Mouse (Mus musculus) cortical plate, adult 2 months (tissue): ENCODE data around the gene Lap3. TPM values are rescaled to one million over a fixed set of nuclear protein-coding genes. Genes with fewer than 3 reads are reported as not detected.

Experiments
- H3K27ac ChIP-seq: fragments of 200-500 bp; 2 replicates; pipeline ENCODE4 v1.5.1; 2012; ENCODE audit warnings: low read length, control low read depth, inconsistent platforms; ENCODE audit not compliant: insufficient read depth
- H3K4me1 ChIP-seq: fragments of 200-500 bp; 2 replicates; pipeline ENCODE4 v1.6.1; 2011; ENCODE audit warnings: low read length; ENCODE audit not compliant: control insufficient read depth, insufficient read depth
- H3K4me3 ChIP-seq: fragments of 200-500 bp; 2 replicates; pipeline ENCODE4 v1.5.1; 2011; ENCODE audit warnings: mild to moderate bottlenecking, low read length, control low read depth; ENCODE audit not compliant: insufficient read depth
- CTCF ChIP-seq: fragments of 200-500 bp; IDR thresholded peaks from 2 replicates; pipeline ENCODE4 v1.5.1; 2011; ENCODE audit warnings: mild to moderate bottlenecking, control low read depth, low read length; ENCODE audit not compliant: insufficient read depth; ENCODE audit errors: extremely low read depth
- POLR2A ChIP-seq: fragments of 200-500 bp; IDR thresholded peaks from 2 replicates; pipeline ENCODE4 v1.6.1; 2011; ENCODE audit warnings: mild to moderate bottlenecking, low read length, control low read depth; ENCODE audit not compliant: insufficient read depth; ENCODE audit errors: extremely low read depth
- polyA plus RNA-seq: library from polyadenylated mRNA; depleted of rRNA; stranded (reverse); fragments of >200 nt; gene quantifications from 2 replicates; pipeline ENCODE4 v1.2.3, GENCODE M21; 2012

The Lap3 gene
- polyA plus RNA-seq, 1 experiment: 57.8 TPM

DNA sequence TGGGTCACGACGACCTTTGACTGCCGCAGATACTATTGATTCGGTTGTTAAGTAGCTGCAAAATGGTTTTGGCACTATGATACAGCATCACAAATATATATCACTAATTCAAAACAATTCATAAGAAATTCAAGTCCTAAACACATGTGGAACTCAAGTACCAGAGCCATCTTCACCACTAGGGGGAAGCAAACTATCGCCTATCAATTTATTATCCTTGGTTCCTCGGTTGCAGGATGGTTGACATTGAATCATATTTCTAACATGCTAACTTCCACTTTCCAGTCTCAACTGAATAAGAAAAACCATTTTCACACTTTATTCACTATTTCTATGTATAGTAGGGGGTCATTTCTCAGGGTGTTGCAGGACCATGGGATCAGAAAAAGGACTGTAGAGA, 19.0 kb upstream of the Lap3 start:
- no peak for TF ChIP-seq POLR2A
- TF ChIP-seq CTCF: peak; percentile 50
- H3K4me1 ChIP-seq: 0 out of 2 replicates have a peak, but pooled peaks cover 3% of the 10 kb centered on the region
- 0 out of 2 replicates have a peak overlapping the region, but pooled peaks have one; percentile 48 for H3K27ac ChIP-seq
- no peak overlapping the region for H3K4me3 ChIP-seq

DNA sequence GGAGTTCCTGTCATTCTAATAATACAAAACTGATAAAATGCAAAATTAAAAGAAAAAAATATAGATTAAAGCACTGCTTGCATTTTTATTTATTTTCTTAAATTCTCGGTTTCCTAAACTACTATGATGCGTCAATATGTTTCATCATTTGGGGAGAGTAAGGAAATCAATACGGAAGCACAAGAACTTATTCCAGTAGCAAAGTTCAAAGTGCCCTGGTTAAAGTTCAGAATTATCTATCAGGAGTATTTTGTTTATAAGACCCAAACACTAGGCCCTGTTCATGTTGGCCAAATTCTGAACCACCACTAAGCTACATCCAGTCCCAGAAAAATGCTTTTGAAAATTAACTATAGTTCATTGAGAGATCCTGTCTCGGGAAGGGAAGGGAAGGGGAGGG, 18.4 kb upstream of the Lap3 start:
- Histone ChIP-seq H3K4me1 (0 out of 2 replicates have a peak, but pooled peaks cover 3% of the 10 kb centered on the region), H3K27ac (no peak overlapping the region), H3K4me3 (no peak overlapping the region)
- TF ChIP-seq CTCF (no peak), POLR2A (no peak)

DNA sequence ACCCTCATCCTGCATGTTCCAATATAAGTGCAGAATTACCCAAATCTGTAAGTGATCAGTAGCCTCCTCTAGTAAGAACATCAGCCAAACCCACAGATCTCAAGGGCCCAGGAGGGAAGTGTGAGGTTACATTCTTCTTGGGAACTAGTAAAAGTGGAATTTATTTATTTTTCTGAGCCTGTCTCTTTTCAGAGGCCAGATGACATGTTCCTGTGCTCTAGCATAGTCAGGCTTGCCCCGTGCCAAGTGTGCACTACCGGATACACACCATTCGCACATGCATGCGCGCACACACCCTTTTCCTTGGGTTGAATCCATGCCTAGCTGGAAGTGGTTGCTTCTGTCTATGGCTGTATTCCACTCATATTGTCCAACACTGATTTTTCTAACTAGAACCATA, 17.4 kb upstream of the Lap3 start:
- Histone ChIP-seq H3K4me3 (no peak overlapping the region), H3K4me1 (0 out of 2 replicates have a peak, but pooled peaks cover 3% of the 10 kb centered on the region), H3K27ac (0 out of 2 replicates have a peak overlapping the region, but pooled peaks have one; percentile 65)
- TF ChIP-seq CTCF (no peak), POLR2A (no peak)

DNA sequence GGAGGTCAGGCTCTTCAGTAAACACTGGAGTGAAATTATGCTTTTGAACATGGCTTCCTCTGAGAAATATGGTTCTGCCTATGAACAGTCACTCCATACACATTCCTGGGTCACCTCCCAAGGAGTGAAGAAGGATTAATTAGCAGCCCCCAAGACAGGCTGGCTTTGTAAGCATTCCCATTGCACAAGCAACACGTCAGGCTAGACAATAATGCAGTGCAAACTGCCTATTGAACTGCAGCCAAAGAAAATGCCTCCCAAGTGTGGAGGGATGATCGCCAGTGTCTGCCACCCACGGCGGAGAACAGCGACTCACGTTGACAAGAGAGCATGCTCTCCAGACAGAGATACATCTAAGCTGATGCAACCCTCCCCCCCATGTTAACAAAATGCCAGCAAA, 16.9 kb upstream of the Lap3 start:
- Histone ChIP-seq H3K27ac (no peak overlapping the region), H3K4me3 (no peak overlapping the region), H3K4me1 (0 out of 2 replicates have a peak, but pooled peaks cover 3% of the 10 kb centered on the region)
- TF ChIP-seq CTCF (no peak), POLR2A (no peak)

DNA sequence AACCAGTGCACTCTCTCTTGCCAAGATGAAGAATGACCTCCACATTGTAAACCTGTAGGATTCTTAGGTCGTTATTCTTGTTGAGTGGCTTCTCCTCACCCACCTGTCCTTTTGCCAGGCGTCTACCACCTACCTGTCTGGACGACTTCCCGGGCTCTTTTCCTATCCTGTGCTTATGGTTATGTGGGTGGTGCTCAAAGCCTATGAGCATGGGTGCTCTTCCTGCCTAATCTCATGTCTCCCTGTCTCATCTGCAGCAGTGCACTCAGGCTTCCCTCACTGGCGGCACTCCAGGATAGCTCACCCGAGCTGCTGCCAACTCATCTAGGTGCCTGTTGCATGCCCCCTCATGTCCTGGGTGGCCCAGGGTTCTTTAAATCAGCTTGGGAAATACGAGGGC, 15.6 kb upstream of the Lap3 start:
- Histone ChIP-seq H3K4me3 (no peak overlapping the region), H3K4me1 (0 out of 2 replicates have a peak, but pooled peaks cover 3% of the 10 kb centered on the region), H3K27ac (no peak overlapping the region)
- no peak for TF ChIP-seq POLR2A

DNA sequence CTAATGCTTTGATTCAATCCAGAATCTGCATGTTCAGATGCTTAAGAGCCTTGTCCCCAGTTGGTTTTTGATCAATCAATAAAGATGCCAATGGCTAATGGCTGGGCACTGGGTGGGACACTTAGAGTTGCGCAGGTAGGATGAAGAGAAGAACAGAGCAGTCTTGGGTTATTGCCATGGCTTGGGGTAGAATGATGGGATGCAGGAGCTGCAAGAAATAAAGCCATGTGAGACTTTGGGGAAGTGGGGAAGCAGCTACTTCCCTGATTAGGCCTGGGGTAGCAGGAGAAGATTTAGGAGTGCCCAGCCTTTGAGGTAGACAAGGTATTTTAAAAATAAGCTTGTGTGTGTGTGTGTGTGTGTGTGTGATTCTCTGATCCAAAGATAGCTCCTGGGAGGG, 13.1 kb upstream of the Lap3 start:
- Histone ChIP-seq H3K27ac (no peak overlapping the region), H3K4me3 (no peak overlapping the region), H3K4me1 (0 out of 2 replicates have a peak, but pooled peaks cover 3% of the 10 kb centered on the region)
- TF ChIP-seq CTCF: no peak
- TF ChIP-seq POLR2A: no peak

DNA sequence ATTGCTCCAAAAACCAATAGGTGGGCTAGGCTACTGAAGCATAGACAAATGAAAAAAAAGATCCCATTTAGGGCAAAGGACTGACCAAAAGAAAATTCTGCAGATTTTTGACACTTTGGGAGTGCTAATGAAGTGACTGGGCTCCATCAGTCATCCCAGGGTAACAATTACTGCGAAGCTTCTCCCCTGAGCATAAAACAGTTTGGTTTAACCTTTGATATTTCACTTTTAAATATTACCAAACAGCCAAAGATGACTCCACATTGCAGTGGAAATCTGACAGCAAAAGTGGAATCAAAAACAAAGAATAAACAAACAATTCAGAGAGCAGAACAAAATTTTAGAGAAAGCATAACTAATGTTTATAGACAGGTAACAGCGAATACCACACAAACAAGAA, 12.0 kb upstream of the Lap3 start:
- Histone ChIP-seq H3K4me3 (no peak overlapping the region), H3K4me1 (0 out of 2 replicates have a peak, but pooled peaks cover 3% of the 10 kb centered on the region), H3K27ac (no peak overlapping the region)
- no peak for TF ChIP-seq CTCF
- no peak for TF ChIP-seq POLR2A

DNA sequence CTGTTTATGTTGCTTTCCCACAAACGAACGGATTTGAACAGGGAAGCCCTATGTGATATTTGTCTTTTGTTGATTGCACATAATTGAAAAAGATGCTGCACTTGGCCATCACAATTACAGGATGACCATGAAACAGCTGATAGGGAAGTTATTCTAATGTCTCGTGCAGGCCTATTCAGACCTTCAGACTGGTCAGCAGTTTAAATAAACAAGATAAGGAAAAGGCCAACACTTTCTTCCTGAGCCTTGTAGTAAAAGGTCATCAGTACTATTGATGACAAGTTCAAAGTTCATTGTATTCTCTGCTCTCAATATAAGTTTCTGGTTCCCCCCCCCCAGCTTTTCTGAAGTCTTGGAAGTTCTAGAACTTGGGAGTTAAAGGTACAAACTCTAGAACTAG, 10.6 kb upstream of the Lap3 start:
- Histone ChIP-seq H3K4me3 (no peak overlapping the region), H3K27ac (no peak overlapping the region), H3K4me1 (no peaks in the 10 kb centered on the region)
- TF ChIP-seq POLR2A: no peak
- TF ChIP-seq CTCF: no peak

DNA sequence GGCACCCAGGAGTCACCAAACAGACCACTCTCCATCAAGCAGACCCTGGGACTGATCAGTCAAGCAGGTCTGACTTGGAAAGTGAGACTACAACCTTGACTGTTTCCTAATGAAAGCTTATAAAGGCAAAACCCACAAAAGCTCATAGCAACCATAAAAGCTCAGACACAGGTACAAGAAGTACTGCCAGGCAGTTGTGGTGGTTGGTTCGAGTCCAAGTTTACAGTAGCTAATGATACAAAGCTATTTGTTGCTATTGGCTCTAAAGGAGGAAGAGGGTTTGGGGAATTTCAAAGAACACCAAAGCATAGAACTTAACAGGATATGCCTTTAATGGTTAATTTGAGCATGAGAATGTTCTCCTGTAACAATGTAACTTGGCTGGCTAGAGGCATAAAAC, 9.5 kb upstream of the Lap3 start:
- no peaks in the 10 kb centered on the region for H3K4me1 ChIP-seq
- no peak for TF ChIP-seq POLR2A
- no peak for TF ChIP-seq CTCF
- no peak overlapping the region for H3K4me3 ChIP-seq
- H3K27ac ChIP-seq: no peak overlapping the region

DNA sequence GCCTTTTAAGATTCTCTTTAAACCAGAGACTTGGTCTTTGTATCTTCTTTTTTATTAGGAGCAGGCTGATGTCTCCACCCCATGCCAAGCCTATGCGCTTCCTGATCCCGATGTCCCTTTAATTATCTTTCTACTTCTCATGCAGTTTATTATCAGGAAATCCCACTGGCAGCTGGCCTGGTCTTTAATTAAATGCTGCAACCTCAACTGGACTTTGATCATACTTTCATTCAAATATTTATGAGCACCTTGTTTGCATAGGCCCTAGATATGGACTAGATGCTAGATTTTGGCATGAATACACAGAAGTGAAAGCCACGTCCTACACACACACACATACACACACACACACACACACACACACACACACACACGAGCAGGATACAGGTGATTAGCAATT, 1.4 kb upstream of the Lap3 start:
- no peak overlapping the region for H3K27ac ChIP-seq
- H3K4me1 ChIP-seq: no peaks in the 10 kb centered on the region
- no peak for TF ChIP-seq CTCF
- no peak overlapping the region for H3K4me3 ChIP-seq
